Mouse (Mus musculus): ENCODE measurements around the gene Pdha2. TPM values are rescaled to one million over a fixed set of nuclear protein-coding genes. Genes with fewer than 3 reads are reported as not detected.

Pdha2 gene
- not detected in 2 replicates for polyA plus RNA-seq (2014; fragmentation: Nextera tagmentation; extraction: Ambion mirVana)

DNA sequence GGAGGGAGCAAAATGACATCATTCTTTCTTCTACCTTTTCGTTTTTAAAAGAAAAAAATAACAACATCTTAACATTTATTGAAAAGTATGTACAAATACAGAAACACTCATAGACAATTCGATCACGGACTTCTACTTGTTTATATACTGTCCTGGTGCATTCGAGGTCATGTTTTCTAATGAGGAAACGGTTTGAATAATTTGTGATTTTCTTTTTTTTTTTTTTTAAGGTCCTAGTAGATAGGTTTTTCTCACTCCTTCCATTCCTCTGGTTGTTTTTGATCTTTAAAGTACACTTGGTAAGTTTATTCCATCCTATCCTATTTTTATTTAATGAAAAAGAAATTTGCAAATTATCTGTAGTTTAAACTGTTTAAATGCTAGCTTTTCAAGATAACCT is at the start of gene Pdha2:
TSS of gene Pdha2 (minus strand) at position 101 of the 400 bp plus-strand sequence.
- Histone ChIP-seq H3K4me2 (ENCODE audit: low read depth, low read length) (no peak within 1 kb of the TSS), H3K4me1 (ENCODE audit: control insufficient read depth, insufficient read depth, low read length) (no peaks in the 10 kb centered on the region), H3K27me3 (ENCODE audit: control insufficient read depth, insufficient read depth, low read length) (no peaks in the 10 kb centered on the region), H3K4me3 (ENCODE audit: low read depth, low read length) (no peak within 1 kb of the TSS), H3K9ac (replicated peaks; ENCODE audit: low read depth, low read length) (no peak within 1 kb of the TSS), H3K27ac (ENCODE audit: low read depth, low read length) (no peak within 1 kb of the TSS), H3K9me3 (ENCODE audit: control insufficient read depth, low read length) (no peaks in the 10 kb centered on the region), H3K36me3 (ENCODE audit: control insufficient read depth, insufficient read depth, low read length) (no peaks in the 10 kb centered on the region)
- ATAC-seq (ENCODE audit: low read depth), result no peak
- WGBS, result 86% methylated on average over 5 of the region's 5 CpGs

DNA sequence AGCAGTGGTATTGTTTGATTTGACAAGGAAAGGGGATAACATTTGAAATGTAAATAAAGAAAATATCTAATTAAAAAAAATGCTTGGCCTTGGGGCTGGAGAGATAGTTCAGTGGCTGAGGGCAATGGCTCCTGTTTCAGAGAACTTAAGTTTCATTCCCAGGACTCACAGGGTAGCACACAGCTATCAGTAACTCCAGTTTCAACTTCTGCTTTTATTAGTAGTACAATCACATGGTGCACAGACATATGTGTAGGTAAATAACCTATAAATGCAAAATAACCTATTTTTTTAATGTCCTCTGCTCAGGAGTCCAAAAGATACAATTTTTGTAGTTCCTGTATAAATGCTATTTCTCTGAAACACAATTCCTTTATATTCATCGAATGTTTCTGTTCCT is 48.4 kb upstream of the Pdha2 start:
- no peak overlapping the region for H3K4me2 ChIP-seq (ENCODE audit: low read depth, low read length)
- no peaks in the 10 kb centered on the region for H3K36me3 ChIP-seq (ENCODE audit: control insufficient read depth, insufficient read depth, low read length)
- ATAC-seq (ENCODE audit: low read depth), result no peak
- H3K27ac ChIP-seq (ENCODE audit: low read depth, low read length), result no peak overlapping the region
- H3K9me3 ChIP-seq (ENCODE audit: control insufficient read depth, low read length), result no peaks in the 10 kb centered on the region
- no peaks in the 10 kb centered on the region for H3K27me3 ChIP-seq (ENCODE audit: control insufficient read depth, insufficient read depth, low read length)
- H3K4me1 ChIP-seq (ENCODE audit: control insufficient read depth, insufficient read depth, low read length), result no peaks in the 10 kb centered on the region
- no peak overlapping the region for H3K4me3 ChIP-seq (ENCODE audit: low read depth, low read length)
- WGBS, result 93% methylated on average over 1 of the region's 1 CpGs
- no peak overlapping the region for H3K9ac ChIP-seq (replicated peaks; ENCODE audit: low read depth, low read length)

DNA sequence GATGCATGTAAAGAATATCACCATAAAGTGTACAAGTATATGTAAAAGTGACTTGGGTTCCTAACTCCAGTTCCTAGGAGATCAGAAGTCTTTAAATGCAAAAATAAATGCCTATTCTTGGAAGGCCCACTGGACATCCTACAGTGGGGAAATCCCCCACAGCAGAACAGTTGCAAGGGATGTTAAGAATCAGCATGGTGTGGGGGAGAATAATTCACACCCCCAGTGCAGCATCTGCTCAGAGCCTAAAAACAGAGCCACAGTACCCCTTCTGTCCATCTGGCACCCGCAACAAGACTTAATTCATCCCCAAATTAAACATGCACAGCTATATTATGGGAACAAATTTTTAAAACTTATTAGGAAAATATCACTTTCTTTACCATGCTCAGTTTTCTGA is 39.3 kb upstream of the Pdha2 start:
- ATAC-seq (ENCODE audit: low read depth), result no peak
- Histone ChIP-seq H3K9me3 (ENCODE audit: control insufficient read depth, low read length) (no peaks in the 10 kb centered on the region), H3K9ac (replicated peaks; ENCODE audit: low read depth, low read length) (no peak overlapping the region), H3K27me3 (ENCODE audit: control insufficient read depth, insufficient read depth, low read length) (no peaks in the 10 kb centered on the region), H3K4me1 (ENCODE audit: control insufficient read depth, insufficient read depth, low read length) (no peaks in the 10 kb centered on the region), H3K4me2 (ENCODE audit: low read depth, low read length) (no peak overlapping the region), H3K4me3 (ENCODE audit: low read depth, low read length) (no peak overlapping the region), H3K36me3 (ENCODE audit: control insufficient read depth, insufficient read depth, low read length) (no peaks in the 10 kb centered on the region), H3K27ac (ENCODE audit: low read depth, low read length) (no peak overlapping the region)
- WGBS, result 80% methylated on average over 1 of the region's 1 CpGs

DNA sequence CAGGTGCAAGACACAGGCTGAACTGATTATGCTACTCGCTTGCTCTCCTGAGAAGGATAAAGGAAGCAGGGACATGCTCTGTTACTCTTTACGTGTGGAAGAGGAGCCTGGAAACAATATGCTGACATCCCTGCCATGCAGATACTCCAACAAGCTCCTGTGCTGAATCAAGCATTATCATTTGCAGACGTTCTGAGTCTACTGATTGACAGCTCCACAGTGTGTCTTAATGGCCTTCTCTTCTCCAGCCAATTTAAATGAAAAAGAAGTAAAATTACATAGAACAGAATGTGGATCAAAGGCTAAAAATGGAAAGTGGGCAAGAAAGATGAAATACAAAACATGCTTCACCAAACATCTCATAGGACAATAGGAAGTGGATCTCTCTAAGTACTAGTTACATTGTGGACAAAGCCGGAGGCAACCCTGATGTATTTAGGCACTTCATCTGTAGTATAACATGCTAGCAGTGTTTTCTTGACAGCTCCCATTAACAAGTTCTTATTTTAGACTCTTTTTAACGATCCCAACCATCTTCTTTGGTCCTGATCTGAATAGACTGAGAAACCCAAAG is 32.7 kb upstream of the Pdha2 start:
- no peaks in the 10 kb centered on the region for H3K36me3 ChIP-seq (ENCODE audit: control insufficient read depth, insufficient read depth, low read length)
- no peak overlapping the region for H3K4me2 ChIP-seq (ENCODE audit: low read depth, low read length)
- no peak overlapping the region for H3K4me3 ChIP-seq (ENCODE audit: low read depth, low read length)
- no peak for ATAC-seq (ENCODE audit: low read depth)
- H3K27me3 ChIP-seq (ENCODE audit: control insufficient read depth, insufficient read depth, low read length), result no peaks in the 10 kb centered on the region
- WGBS, result 62% methylated on average over 5 of the region's 5 CpGs
- no peaks in the 10 kb centered on the region for H3K9me3 ChIP-seq (ENCODE audit: control insufficient read depth, low read length)
- H3K9ac ChIP-seq (replicated peaks; ENCODE audit: low read depth, low read length), result no peak overlapping the region
- H3K27ac ChIP-seq (ENCODE audit: low read depth, low read length), result no peak overlapping the region
- H3K4me1 ChIP-seq (ENCODE audit: control insufficient read depth, insufficient read depth, low read length), result no peaks in the 10 kb centered on the region

DNA sequence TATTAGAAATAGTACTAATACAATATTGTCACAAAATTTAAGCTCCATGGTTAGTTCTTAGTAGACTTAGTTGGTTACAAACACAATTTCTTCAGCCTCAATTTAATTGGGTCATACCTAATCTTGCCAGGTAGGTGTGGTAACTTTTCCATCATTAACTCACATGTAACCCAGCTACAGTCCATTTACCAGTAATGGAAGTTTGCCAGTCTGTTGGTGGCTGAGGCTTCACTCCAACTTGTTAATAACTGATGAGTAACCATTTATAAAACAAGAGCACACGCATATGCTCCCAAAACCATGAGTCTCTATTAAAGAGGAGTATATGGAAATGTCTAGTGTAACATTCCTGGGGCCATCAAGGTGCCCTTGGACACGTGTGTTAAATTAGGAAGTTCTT is 25.9 kb upstream of the Pdha2 start:
- H3K4me2 ChIP-seq (ENCODE audit: low read depth, low read length), result no peak overlapping the region
- no peaks in the 10 kb centered on the region for H3K36me3 ChIP-seq (ENCODE audit: control insufficient read depth, insufficient read depth, low read length)
- H3K27ac ChIP-seq (ENCODE audit: low read depth, low read length), result no peak overlapping the region
- H3K27me3 ChIP-seq (ENCODE audit: control insufficient read depth, insufficient read depth, low read length), result no peaks in the 10 kb centered on the region
- ATAC-seq (ENCODE audit: low read depth), result no peak
- no peaks in the 10 kb centered on the region for H3K9me3 ChIP-seq (ENCODE audit: control insufficient read depth, low read length)
- H3K4me3 ChIP-seq (ENCODE audit: low read depth, low read length), result no peak overlapping the region
- H3K4me1 ChIP-seq (ENCODE audit: control insufficient read depth, insufficient read depth, low read length), result no peaks in the 10 kb centered on the region
- WGBS, result 82% methylated on average over 2 of the region's 2 CpGs
- H3K9ac ChIP-seq (replicated peaks; ENCODE audit: low read depth, low read length), result no peak overlapping the region

DNA sequence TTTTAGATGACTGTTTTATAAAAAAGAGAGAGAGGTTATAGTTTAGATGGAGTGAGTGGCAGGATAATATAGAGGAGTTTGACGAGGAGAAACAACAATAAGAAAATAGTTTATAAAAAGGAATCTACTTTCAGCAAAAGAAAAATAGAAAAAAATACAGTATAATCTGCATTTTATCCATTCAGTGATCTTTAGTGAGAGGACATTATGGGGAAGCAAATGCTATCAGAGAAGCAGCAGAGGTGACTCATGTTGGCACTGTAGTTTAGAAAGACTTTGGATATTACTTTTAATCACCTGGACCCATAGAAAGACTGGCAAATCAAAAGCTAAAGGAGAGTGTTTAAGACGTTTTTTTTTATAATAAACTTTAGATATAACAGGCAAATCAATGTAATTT is 17.0 kb upstream of the Pdha2 start:
- WGBS, result 66% methylated on average over 2 of the region's 2 CpGs
- ATAC-seq (ENCODE audit: low read depth), result no peak
- H3K4me3 ChIP-seq (ENCODE audit: low read depth, low read length), result no peak overlapping the region

DNA sequence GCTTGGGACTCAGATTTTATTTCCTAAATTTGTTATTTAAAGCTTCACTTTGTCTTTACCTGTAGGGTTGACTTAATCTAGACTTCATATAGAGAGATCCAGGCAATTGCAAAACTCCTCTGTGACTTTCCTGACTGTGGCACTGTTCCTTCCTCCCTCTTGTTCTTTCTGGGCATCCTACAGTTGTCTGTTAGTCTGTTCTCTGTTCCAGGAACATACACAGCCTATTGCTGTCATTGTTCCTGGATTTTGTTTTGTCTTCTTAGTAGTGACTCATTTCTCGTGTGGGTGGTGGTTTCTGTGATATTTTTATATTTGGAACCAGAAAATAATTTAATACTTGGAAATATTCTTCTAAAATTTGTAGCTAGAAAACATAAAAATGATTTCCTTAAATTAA is 10.2 kb upstream of the Pdha2 start:
- H3K27me3 ChIP-seq (ENCODE audit: control insufficient read depth, insufficient read depth, low read length), result no peaks in the 10 kb centered on the region
- H3K4me1 ChIP-seq (ENCODE audit: control insufficient read depth, insufficient read depth, low read length), result no peaks in the 10 kb centered on the region
- H3K36me3 ChIP-seq (ENCODE audit: control insufficient read depth, insufficient read depth, low read length), result no peaks in the 10 kb centered on the region
- WGBS, result 67% methylated on average over 1 of the region's 1 CpGs
- ATAC-seq (ENCODE audit: low read depth), result no peak
- no peak overlapping the region for H3K4me2 ChIP-seq (ENCODE audit: low read depth, low read length)
- H3K27ac ChIP-seq (ENCODE audit: low read depth, low read length), result no peak overlapping the region
- H3K9me3 ChIP-seq (ENCODE audit: control insufficient read depth, low read length), result no peaks in the 10 kb centered on the region
- no peak overlapping the region for H3K4me3 ChIP-seq (ENCODE audit: low read depth, low read length)
- H3K9ac ChIP-seq (replicated peaks; ENCODE audit: low read depth, low read length), result no peak overlapping the region

More for the DNA sequence above, 17.0 kb upstream of the Pdha2 start:
- H3K4me2 ChIP-seq (ENCODE audit: low read depth, low read length), result no peak overlapping the region
- H3K27me3 ChIP-seq (ENCODE audit: control insufficient read depth, insufficient read depth, low read length), result no peaks in the 10 kb centered on the region
- H3K4me1 ChIP-seq (ENCODE audit: control insufficient read depth, insufficient read depth, low read length), result no peaks in the 10 kb centered on the region
- H3K9me3 ChIP-seq (ENCODE audit: control insufficient read depth, low read length), result no peaks in the 10 kb centered on the region
- H3K27ac ChIP-seq (ENCODE audit: low read depth, low read length), result no peak overlapping the region
- H3K9ac ChIP-seq (replicated peaks; ENCODE audit: low read depth, low read length), result no peak overlapping the region
- no peaks in the 10 kb centered on the region for H3K36me3 ChIP-seq (ENCODE audit: control insufficient read depth, insufficient read depth, low read length)

DNA sequence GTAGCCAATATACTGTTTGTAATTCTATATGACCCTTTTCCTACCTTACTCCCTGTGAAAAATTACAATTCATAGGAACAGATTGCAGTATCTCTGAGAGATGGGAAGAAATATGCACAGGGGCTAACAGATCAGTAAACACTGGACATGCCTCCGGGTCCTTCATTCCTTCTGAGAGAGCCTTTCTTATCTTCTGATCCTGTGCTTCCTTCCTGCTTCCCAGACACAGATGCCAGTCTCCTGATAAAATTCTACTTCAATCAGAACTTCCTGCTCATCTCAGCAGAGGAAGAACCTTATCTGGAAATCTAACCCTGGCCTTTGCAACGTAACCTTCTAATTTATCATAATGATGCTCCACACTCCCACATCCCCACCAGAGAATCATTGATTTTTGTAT is 6.4 kb upstream of the Pdha2 start:
- no peak for ATAC-seq (ENCODE audit: low read depth)
- Histone ChIP-seq H3K36me3 (ENCODE audit: control insufficient read depth, insufficient read depth, low read length) (no peaks in the 10 kb centered on the region), H3K27me3 (ENCODE audit: control insufficient read depth, insufficient read depth, low read length) (no peaks in the 10 kb centered on the region), H3K27ac (ENCODE audit: low read depth, low read length) (no peak overlapping the region), H3K4me3 (ENCODE audit: low read depth, low read length) (no peak overlapping the region), H3K9ac (replicated peaks; ENCODE audit: low read depth, low read length) (no peak overlapping the region), H3K4me1 (ENCODE audit: control insufficient read depth, insufficient read depth, low read length) (no peaks in the 10 kb centered on the region), H3K4me2 (ENCODE audit: low read depth, low read length) (no peak overlapping the region), H3K9me3 (ENCODE audit: control insufficient read depth, low read length) (no peaks in the 10 kb centered on the region)
- WGBS, result 76% methylated on average over 2 of the region's 2 CpGs

DNA sequence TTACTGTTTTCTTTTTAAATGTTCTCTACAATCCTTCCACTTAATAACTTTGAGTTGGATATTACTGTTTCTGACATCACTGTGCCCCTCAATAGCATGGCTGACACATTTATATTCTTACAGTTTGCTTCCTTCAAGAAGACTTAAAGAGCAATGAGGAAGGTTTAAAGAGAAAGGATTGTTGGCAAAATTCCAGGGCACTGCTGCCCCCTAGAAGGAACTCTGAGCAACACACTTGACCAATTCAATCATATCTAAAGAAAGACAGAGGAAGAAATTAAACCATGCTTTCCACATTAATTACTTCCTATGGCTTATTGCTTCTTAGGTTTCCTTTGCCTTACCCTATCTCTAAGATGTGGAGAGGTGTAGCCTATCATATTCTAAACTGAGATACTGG is 4.8 kb upstream of the Pdha2 start:
- Histone ChIP-seq H3K4me2 (ENCODE audit: low read depth, low read length) (no peak overlapping the region), H3K27me3 (ENCODE audit: control insufficient read depth, insufficient read depth, low read length) (no peaks in the 10 kb centered on the region), H3K36me3 (ENCODE audit: control insufficient read depth, insufficient read depth, low read length) (no peaks in the 10 kb centered on the region), H3K4me1 (ENCODE audit: control insufficient read depth, insufficient read depth, low read length) (no peaks in the 10 kb centered on the region), H3K9me3 (ENCODE audit: control insufficient read depth, low read length) (no peaks in the 10 kb centered on the region), H3K27ac (ENCODE audit: low read depth, low read length) (no peak overlapping the region), H3K4me3 (ENCODE audit: low read depth, low read length) (no peak overlapping the region), H3K9ac (replicated peaks; ENCODE audit: low read depth, low read length) (no peak overlapping the region)
- no peak for ATAC-seq (ENCODE audit: low read depth)

All from neural tube, embryonic 14.5 days (tissue).